Comparison of ENCODE assay signal across 9 mouse cellular contexts in genomic region chr7:41498464-41498863, GRCm38 (mm10). TPM values are rescaled to one million over a fixed set of nuclear protein-coding genes. Genes with fewer than 3 reads are reported as not detected.
A peak's percentile ranks its signal among the peaks of the same experiment; 100 is the strongest.
DNase-seq lines count a peak whose midpoint lies in the region; ATAC-seq and TF ChIP-seq lines count a peak whose summit lies in the region.
"Not testable (repeated sequence)": the region's sequence is repeated elsewhere in the genome, so short reads cannot be mapped to it uniquely, and the experiment has no call there.
"Had no signal": no experiment of that assay in that cellular context is flagged by ENCODE, and none has a peak within 500 bp of the region (broad histone marks: within the 10 kb centered on the region; RNA-seq: fewer than 3 reads in every experiment).

No protein-coding gene starts in this region.

- peak overlapping the region; percentile 61 for H3K4me3 ChIP-seq in forebrain, embryonic 13.5 days
- H3K4me3 ChIP-seq in heart, postnatal 0 days (ENCODE audit: low read depth, low read length), result peak overlapping the region; percentile 68
- H3K4me3 ChIP-seq in limb, embryonic 14.5 days (replicated peaks; ENCODE audit: low read length), result peak overlapping the region; percentile 59
- H3K4me3 ChIP-seq in megakaryocyte, embryonic 14.5 days (replicated peaks), result peak overlapping the region; percentile 97
- 0 out of 2 replicates have a peak overlapping the region, but pooled peaks have one; percentile 78 for H3K4me3 ChIP-seq in spleen, adult 2 months (ENCODE audit: extremely low read depth, insufficient read depth, insufficient read length)

- H3K27ac ChIP-seq in forebrain, embryonic 13.5 days; heart, postnatal 0 days (ENCODE audit: low read depth); limb, embryonic 14.5 days (replicated peaks; ENCODE audit: low read depth, low read length); spleen, adult 2 months (ENCODE audit: insufficient read depth, low read length): not testable (repeated sequence)

- not testable (repeated sequence) for H3K27me3 ChIP-seq in forebrain, embryonic 13.5 days; heart, postnatal 0 days (ENCODE audit: control insufficient read depth, insufficient read depth, low read length); limb, embryonic 14.5 days (ENCODE audit: control insufficient read depth, insufficient read depth, low read length); megakaryocyte, embryonic 14.5 days (replicated peaks); spleen, adult 2 months (ENCODE audit: control insufficient read depth, insufficient read depth, low read length)

- H3K9me3 ChIP-seq in forebrain, embryonic 13.5 days (replicated peaks), result peaks cover 16% of the 10 kb centered on the region
- H3K9me3 ChIP-seq in heart, postnatal 0 days (replicated peaks; ENCODE audit: control insufficient read depth, low read length), result not testable (repeated sequence)
- H3K9me3 ChIP-seq in limb, embryonic 14.5 days (ENCODE audit: control insufficient read depth, low read length), result 0 out of 2 replicates have a peak, but pooled peaks cover 12% of the 10 kb centered on the region
- H3K9me3 ChIP-seq in megakaryocyte, embryonic 14.5 days, result peaks cover 17% of the 10 kb centered on the region

- WGBS in forebrain, embryonic 13.5 days, result 69% methylated on average over 3 of the region's 4 CpGs
- 55% methylated on average over 2 of the region's 4 CpGs for WGBS in heart, postnatal 0 days
- WGBS in limb, embryonic 14.5 days, result 62% methylated on average over 2 of the region's 4 CpGs
- 76% methylated on average over 4 of the region's 4 CpGs for WGBS in spleen, adult 2 months

- not testable (repeated sequence) for TF ChIP-seq EP300 in heart, postnatal 0 days (IDR thresholded peaks at IDR 0.05; ENCODE audit: low read depth)

- H3K9ac ChIP-seq in forebrain, embryonic 13.5 days, result not testable (repeated sequence)
- H3K9ac ChIP-seq in heart, postnatal 0 days (replicated peaks; ENCODE audit: low read depth, low read length), result peak overlapping the region; percentile 55; the same call in 1 of the 2 replicates
- peak overlapping the region; percentile 58; the same call in 1 of the 2 replicates for H3K9ac ChIP-seq in limb, embryonic 14.5 days (ENCODE audit: low read depth, low read length, severe bottlenecking)

- peak overlapping the region; percentile 66 for H3K4me2 ChIP-seq in forebrain, embryonic 13.5 days
- H3K4me2 ChIP-seq in heart, postnatal 0 days (ENCODE audit: low read depth, low read length), result peak overlapping the region; percentile 92
- H3K4me2 ChIP-seq in limb, embryonic 14.5 days (replicated peaks; ENCODE audit: low read depth, low read length, severe bottlenecking), result peak overlapping the region; percentile 63

- TF ChIP-seq POLR2A in limb, embryonic 14.5 days (IDR thresholded peaks at IDR 0.05; ENCODE audit: borderline replicate concordance, extremely low read depth, insufficient read depth, insufficient read length); spleen, adult 2 months (IDR thresholded peaks at IDR 0.05; ENCODE audit: low read depth, low read length): not testable (repeated sequence)

- DNase-seq in CD4-positive, CD25-positive, alpha-beta regulatory T cell, adult 2 months (ENCODE audit: low read depth, low spot score), result peak; percentile 1
- peak; percentile 59 for DNase-seq in cerebellum, adult 9-11 months
- not testable (repeated sequence) for DNase-seq in heart, postnatal 0 days (ENCODE audit: low spot score); limb, embryonic 14.5 days (ENCODE audit: low spot score); spleen, adult 2 months (ENCODE audit: low read depth in 1 of 2, low spot score in 2 of 2)
- DNase-seq in kidney, adult 9 months, result peak; percentile 32

- not testable (repeated sequence) for TF ChIP-seq CTCF in heart, postnatal 0 days (IDR thresholded peaks at IDR 0.05; ENCODE audit: low read depth); spleen, adult 2 months (IDR thresholded peaks at IDR 0.05; ENCODE audit: extremely low read depth, insufficient read depth, insufficient read length, insufficient replicate concordance)

- H3K36me3 ChIP-seq in forebrain, embryonic 13.5 days (ENCODE audit: poor library complexity, severe bottlenecking), result peaks cover 10% of the 10 kb centered on the region
- H3K36me3 ChIP-seq in heart, postnatal 0 days (replicated peaks; ENCODE audit: control insufficient read depth, insufficient read depth, low read length); limb, embryonic 14.5 days (ENCODE audit: control insufficient read depth, insufficient read depth, low read length); spleen, adult 2 months (ENCODE audit: control insufficient read depth, insufficient read depth, low read length): not testable (repeated sequence)
- peaks cover 20% of the 10 kb centered on the region for H3K36me3 ChIP-seq in megakaryocyte, embryonic 14.5 days (replicated peaks; ENCODE audit: low read length)

- not testable (repeated sequence) for H3K4me1 ChIP-seq in forebrain, embryonic 13.5 days; heart, postnatal 0 days (ENCODE audit: control insufficient read depth, insufficient read depth); limb, embryonic 14.5 days (ENCODE audit: control insufficient read depth, insufficient read depth, low read length); spleen, adult 2 months (ENCODE audit: control insufficient read depth, insufficient read depth, insufficient read length)
- peaks cover 10% of the 10 kb centered on the region; the same call in 1 of the 2 replicates for H3K4me1 ChIP-seq in megakaryocyte, embryonic 14.5 days

- ATAC-seq in forebrain, embryonic 13.5 days; heart, postnatal 0 days (ENCODE audit: insufficient read depth, low read depth); limb, embryonic 14.5 days (ENCODE audit: low FRiP score, low read depth): not testable (repeated sequence)

RNA-seq across cellular contexts. Expression of gene Gm20449, which starts 0.8 kb away (rescaled TPM):
- polyA plus RNA-seq in forebrain, embryonic 13.5 days (2015; fragmentation: Nextera tagmentation; extraction: Ambion mirVana), result 0.06 TPM in 1 of 2 replicates, not detected in the other
- 1.1 TPM in 1 of 2 replicates, not detected in the other for total RNA-seq in heart, postnatal 0 days (2014; rRNA removed; ENCODE audit: low replicate concordance)
- 0.04 TPM in 1 of 2 replicates, not detected in the other for polyA plus RNA-seq in heart, postnatal 0 days (2015; fragmentation: Nextera tagmentation; extraction: Ambion mirVana)
- 0.43 and 0.49 TPM in 2 replicates for polyA plus RNA-seq in limb, embryonic 14.5 days (2012; rRNA removed)
- polyA plus RNA-seq in limb, embryonic 14.5 days (2014; fragmentation: Nextera tagmentation; extraction: Ambion mirVana), result 0.14 TPM in 1 of 2 replicates, not detected in the other
- polyA plus RNA-seq in megakaryocyte, embryonic 14.5 days (2012; ENCODE audit: insufficient read depth, low replicate concordance), result not detected in 2 replicates
- polyA plus RNA-seq in spleen, adult 2 months (2012; rRNA removed), result 0.02 TPM in 1 of 2 replicates, not detected in the other
- total RNA-seq: heart, postnatal 25 days had no signal

RNA-seq across cellular contexts. Expression of gene AW146154, which starts 1.2 kb away (rescaled TPM):
- 6.5 and 6.9 TPM in 2 replicates for polyA plus RNA-seq in forebrain, embryonic 13.5 days (2015; fragmentation: Nextera tagmentation; extraction: Ambion mirVana)
- 3.4 and 5.0 TPM in 2 replicates for total RNA-seq in heart, postnatal 0 days (2014; rRNA removed; ENCODE audit: low replicate concordance)
- 5.2 and 5.3 TPM in 2 replicates for polyA plus RNA-seq in heart, postnatal 0 days (2015; fragmentation: Nextera tagmentation; extraction: Ambion mirVana)
- polyA plus RNA-seq in limb, embryonic 14.5 days (2012; rRNA removed), result 11.5 and 12.5 TPM in 2 replicates
- polyA plus RNA-seq in limb, embryonic 14.5 days (2014; fragmentation: Nextera tagmentation; extraction: Ambion mirVana), result 7.2 and 10.8 TPM in 2 replicates
- polyA plus RNA-seq in megakaryocyte, embryonic 14.5 days (2012; ENCODE audit: insufficient read depth, low replicate concordance), result not detected in 2 replicates
- polyA plus RNA-seq in spleen, adult 2 months (2012; rRNA removed), result 3.1 and 3.5 TPM in 2 replicates

RNA-seq across cellular contexts. Expression of gene Vmn2r57, which starts 50.0 kb away (rescaled TPM):
- polyA plus RNA-seq in forebrain, embryonic 13.5 days (2015; fragmentation: Nextera tagmentation; extraction: Ambion mirVana), result 0.16 and 0.23 TPM in 2 replicates
- total RNA-seq in heart, postnatal 0 days (2014; rRNA removed; ENCODE audit: low replicate concordance), result 0.04 and 0.54 TPM in 2 replicates
- polyA plus RNA-seq in heart, postnatal 0 days (2015; fragmentation: Nextera tagmentation; extraction: Ambion mirVana), result 0.10 and 0.11 TPM in 2 replicates
- 0.44 and 0.55 TPM in 2 replicates for polyA plus RNA-seq in limb, embryonic 14.5 days (2012; rRNA removed)
- 0.21 and 0.35 TPM in 2 replicates for polyA plus RNA-seq in limb, embryonic 14.5 days (2014; fragmentation: Nextera tagmentation; extraction: Ambion mirVana)
- polyA plus RNA-seq in megakaryocyte, embryonic 14.5 days (2012; ENCODE audit: insufficient read depth, low replicate concordance), result 0.03 TPM in 1 of 2 replicates, not detected in the other
- polyA plus RNA-seq in spleen, adult 2 months (2012; rRNA removed), result 0.02 TPM in 2 replicates
